Mouse (Mus musculus) common myeloid progenitor, adult 5-6 weeks (primary cell): ENCODE results near the gene Slc20a1. TPM values are rescaled to one million over a fixed set of nuclear protein-coding genes. Genes with fewer than 3 reads are reported as not detected.

Experiments used
- ATAC-seq: replicated peaks from 2 replicates; pipeline ENCODE4 v1.8.0; 2016; ENCODE audit warnings: low read depth, mild to moderate bottlenecking, moderate TSS enrichment, inconsistent platforms; ENCODE audit not compliant: poor library complexity, severe bottlenecking
- total RNA-seq: library from RNA; stranded (forward); fragments of 200-1000, 187-1606 nt; gene quantifications from 2 replicates; pipeline ENCODE4 v1.2.3, GENCODE M21; 2017

The Slc20a1 gene
- total RNA-seq, 1 experiment from 2014 or later = 140 TPM

GRCm38 (mm10) chr2:129246436-129246835, 47.9 kb downstream of the Slc20a1 start:
- ATAC-seq = no peak

GRCm38 (mm10) chr2:129246924-129247323, 48.4 kb downstream of the Slc20a1 start:
- no peak for ATAC-seq

- ATAC-seq = no peak
Measured at GRCm38 (mm10) chr2:129247707-129248121, 49.1 kb downstream of the Slc20a1 start.

GRCm38 (mm10) chr2:129249321-129249720, 50.8 kb downstream of the Slc20a1 start:
- no peak for ATAC-seq

GRCm38 (mm10) chr2:129252836-129253630, 54.5 kb downstream of the Slc20a1 start:
- ATAC-seq = no peak

GRCm38 (mm10) chr2:129253631-129253970, 55.0 kb downstream of the Slc20a1 start:
- no peak for ATAC-seq

GRCm38 (mm10) chr2:129254076-129254475, 55.5 kb downstream of the Slc20a1 start:
- ATAC-seq = no peak

GRCm38 (mm10) chr2:129256006-129256405, 57.4 kb downstream of the Slc20a1 start:
- no peak for ATAC-seq

- no peak for ATAC-seq
Measured at GRCm38 (mm10) chr2:129258056-129258455, 59.5 kb downstream of the Slc20a1 start.

- ATAC-seq = peak; percentile 75
Measured at GRCm38 (mm10) chr2:129258475-129259211, 60.1 kb downstream of the Slc20a1 start.

GRCm38 (mm10) chr2:129260646-129261045, 62.1 kb downstream of the Slc20a1 start:
- no peak for ATAC-seq

Other genes starting within 250 kb of the Slc20a1 start
- gene Zc3h6, start 231.4 kb upstream of the Slc20a1 start, total RNA-seq = 5.8 and 8.4 TPM in 2 replicates
- gene Gm10762, start 231.0 kb upstream of the Slc20a1 start, total RNA-seq = 5.4 and 9.4 TPM in 2 replicates
- not detected in 2 replicates for gene Vinac1, start 150.6 kb upstream of the Slc20a1 start, total RNA-seq
- 5.5 and 6.4 TPM in 2 replicates for gene Ttl, start 132.8 kb upstream of the Slc20a1 start, total RNA-seq
- 48.6 and 59.8 TPM in 2 replicates for gene Polr1b, start 97.8 kb upstream of the Slc20a1 start, total RNA-seq
- gene Chchd5, start 69.1 kb upstream of the Slc20a1 start, total RNA-seq = 14.5 and 18.5 TPM in 2 replicates
- gene Ckap2l, start 98.4 kb downstream of the Slc20a1 start, total RNA-seq = 69.3 and 78.5 TPM in 2 replicates
- gene Il1a, start 111.2 kb downstream of the Slc20a1 start, total RNA-seq = not detected in 2 replicates
- gene Il1b, start 172.4 kb downstream of the Slc20a1 start, total RNA-seq = 1.0 and 1.4 TPM in 2 replicates